Mouse (Mus musculus) lung, embryonic 14.5 days (tissue): Measurements from ENCODE around the gene Chd9. TPM values are rescaled to one million over a fixed set of nuclear protein-coding genes. Genes with fewer than 3 reads are reported as not detected.

ENCODE experiments used
- ATAC-seq: fragments of 200-750 bp; cut with Nextera tagmentation; 2 replicates; pipeline ENCODE4 v1.8.0; 2017; ENCODE audit warnings: mild to moderate bottlenecking, moderate TSS enrichment, moderate library complexity; ENCODE audit not compliant: insufficient read depth
- DNase-seq: peaks from one replicate; pipeline ENCODE4 v3.0.0-alpha.2; 2015
- H3K27ac ChIP-seq: fragments of 300-500 bp; sonication (generic); 2 replicates; pipeline ENCODE4 v1.5.1; 2014; ENCODE audit warnings: low read depth, mild to moderate bottlenecking, moderate library complexity
- H3K27me3 ChIP-seq: fragments of 300-500 bp; sonication (generic); 2 replicates; pipeline ENCODE4 v1.6.1; 2014; ENCODE audit warnings: low read length, control low read depth; ENCODE audit not compliant: insufficient read depth
- H3K36me3 ChIP-seq: fragments of 300-500 bp; sonication (generic); 2 replicates; pipeline ENCODE4 v1.6.1; 2014; ENCODE audit warnings: control low read depth; ENCODE audit not compliant: insufficient read depth
- H3K4me1 ChIP-seq: fragments of 300-500 bp; sonication (generic); 2 replicates; pipeline ENCODE4 v1.6.1; 2014; ENCODE audit warnings: antibody characterized with exemption, control low read depth; ENCODE audit not compliant: insufficient read depth
- H3K4me2 ChIP-seq: fragments of 300-500 bp; sonication (generic); 2 replicates; pipeline ENCODE4 v1.6.1; 2014; ENCODE audit warnings: mild to moderate bottlenecking
- H3K4me3 ChIP-seq: fragments of 300-500 bp; sonication (generic); 2 replicates; pipeline ENCODE4 v1.5.1; 2014; ENCODE audit warnings: low read depth, low read length
- H3K9ac ChIP-seq: fragments of 300-500 bp; sonication (generic); 2 replicates; pipeline ENCODE4 v1.6.1; 2014
- H3K9me3 ChIP-seq: fragments of 300-500 bp; sonication (generic); 2 replicates; pipeline ENCODE4 v1.6.1; 2016; ENCODE audit warnings: low read depth, low read length, control low read depth
- CTCF ChIP-seq: IDR thresholded peaks from 2 replicates; pipeline ENCODE4 v1.5.1; 2016; ENCODE audit warnings: antibody characterized with exemption, low read depth
- WGBS: fragments of 180-500 bp; shearing (Covaris S2); extraction: QIAGEN DNeasy Blood & Tissue Kit; methylation state at CpG from one replicate; pipeline ENCODE4 v1.1.7; 2014; 5-methylcytosine and 5-hydroxymethylcytosine counted together
- polyA plus RNA-seq: library from polyadenylated mRNA; unstranded; fragments of >200 nt; fragmentation: Nextera tagmentation; extraction: Ambion mirVana; gene quantifications from 2 replicates; pipeline ENCODE4 v1.2.1, GENCODE M21; 2014

Gene Chd9
- polyA plus RNA-seq, 1 experiment from 2014 or later: 72.5 TPM

DNA sequence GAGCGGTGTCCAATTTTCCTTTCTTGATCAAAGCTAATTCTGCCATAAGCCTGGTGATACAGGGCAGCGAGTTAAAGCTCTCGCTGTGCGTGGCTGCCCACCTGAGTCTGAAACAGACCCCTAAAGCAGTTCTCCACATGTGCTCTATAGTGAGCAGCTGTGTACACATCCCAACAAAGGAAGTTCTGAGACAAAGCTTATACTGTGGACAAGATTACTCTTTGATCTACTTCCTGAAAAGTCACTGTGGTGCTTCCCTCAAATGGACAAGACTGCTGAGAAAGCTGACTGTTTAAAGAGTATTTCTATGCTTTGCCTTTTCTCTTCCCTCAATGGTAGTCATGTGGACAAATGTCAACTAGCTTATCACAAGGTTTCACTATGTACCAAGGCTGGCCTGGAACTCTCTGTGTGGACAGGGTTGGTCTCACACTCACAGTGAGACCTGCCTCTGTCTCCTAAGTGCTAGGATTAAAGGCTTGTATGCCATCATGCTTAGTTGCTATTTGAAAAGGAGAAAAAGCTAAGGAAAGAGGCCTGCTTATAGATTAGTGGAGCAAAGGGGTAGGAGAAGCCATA is 110.3 kb downstream of the Chd9 start:
- DNase-seq: no peak
- Histone ChIP-seq H3K4me3 (no peak overlapping the region), H3K36me3 (no peaks in the 10 kb centered on the region), H3K27ac (no peak overlapping the region), H3K27me3 (no peaks in the 10 kb centered on the region), H3K9ac (no peak overlapping the region), H3K9me3 (no peaks in the 10 kb centered on the region), H3K4me1 (no peaks in the 10 kb centered on the region), H3K4me2 (no peak overlapping the region)
- WGBS: 80% methylated on average over 4 of the region's 4 CpGs
- no peak for ATAC-seq
- no peak for TF ChIP-seq CTCF

DNA sequence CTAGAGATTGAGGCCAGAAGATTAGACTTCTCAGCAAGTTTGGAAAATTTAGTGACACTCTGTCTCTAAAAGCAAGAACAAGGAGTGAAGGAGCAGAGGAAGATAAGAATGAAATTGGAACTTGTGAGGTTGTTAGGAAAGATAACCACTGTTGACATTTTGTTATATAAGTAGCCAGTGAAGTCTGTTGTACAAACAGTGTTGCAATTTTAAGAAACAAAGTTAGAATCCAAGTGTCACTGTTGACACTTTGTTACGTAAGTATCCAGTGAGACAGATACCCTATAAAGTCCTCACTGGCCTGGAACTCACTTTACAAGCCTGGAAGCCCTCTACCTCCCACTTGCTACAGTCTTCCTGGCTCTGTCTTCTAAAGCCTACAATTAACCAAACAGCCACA is 111.7 kb downstream of the Chd9 start:
- H3K36me3 ChIP-seq: no peaks in the 10 kb centered on the region
- 61% methylated on average over 1 of the region's 1 CpGs for WGBS
- no peaks in the 10 kb centered on the region for H3K27me3 ChIP-seq

DNA sequence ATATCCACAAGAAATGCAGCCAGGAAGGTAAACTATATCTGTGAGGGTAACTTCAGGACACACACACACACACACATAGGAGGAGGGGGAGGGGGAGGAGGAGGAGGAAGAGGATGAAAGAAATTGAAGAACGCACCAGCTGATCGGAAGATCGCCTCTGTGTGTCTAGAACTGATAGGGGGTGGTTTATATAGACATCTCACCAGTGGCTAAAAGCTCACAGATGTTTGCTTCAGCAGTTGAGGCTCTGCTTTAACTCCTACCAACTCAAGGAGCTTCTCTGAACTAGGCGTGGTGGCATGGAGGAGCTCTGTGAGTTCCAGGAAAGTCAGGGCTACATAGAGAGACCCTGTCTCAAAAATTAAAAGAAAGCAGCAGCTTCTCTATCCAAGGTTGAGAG is 115.6 kb downstream of the Chd9 start:
- no peak for ATAC-seq
- Histone ChIP-seq H3K4me2 (no peak overlapping the region), H3K9ac (no peak overlapping the region), H3K27ac (no peak overlapping the region), H3K9me3 (no peaks in the 10 kb centered on the region), H3K4me1 (no peaks in the 10 kb centered on the region), H3K27me3 (no peaks in the 10 kb centered on the region), H3K4me3 (no peak overlapping the region), H3K36me3 (no peaks in the 10 kb centered on the region)
- no peak for TF ChIP-seq CTCF
- WGBS: 75% methylated on average over 4 of the region's 4 CpGs
- no peak for DNase-seq

More for the DNA sequence above, 111.7 kb downstream of the Chd9 start:
- no peak overlapping the region for H3K4me2 ChIP-seq
- ATAC-seq (no peak), DNase-seq (no peak)
- no peak overlapping the region for H3K9ac ChIP-seq
- no peak overlapping the region for H3K27ac ChIP-seq
- no peaks in the 10 kb centered on the region for H3K4me1 ChIP-seq
- no peak overlapping the region for H3K4me3 ChIP-seq
- no peaks in the 10 kb centered on the region for H3K9me3 ChIP-seq
- no peak for TF ChIP-seq CTCF

DNA sequence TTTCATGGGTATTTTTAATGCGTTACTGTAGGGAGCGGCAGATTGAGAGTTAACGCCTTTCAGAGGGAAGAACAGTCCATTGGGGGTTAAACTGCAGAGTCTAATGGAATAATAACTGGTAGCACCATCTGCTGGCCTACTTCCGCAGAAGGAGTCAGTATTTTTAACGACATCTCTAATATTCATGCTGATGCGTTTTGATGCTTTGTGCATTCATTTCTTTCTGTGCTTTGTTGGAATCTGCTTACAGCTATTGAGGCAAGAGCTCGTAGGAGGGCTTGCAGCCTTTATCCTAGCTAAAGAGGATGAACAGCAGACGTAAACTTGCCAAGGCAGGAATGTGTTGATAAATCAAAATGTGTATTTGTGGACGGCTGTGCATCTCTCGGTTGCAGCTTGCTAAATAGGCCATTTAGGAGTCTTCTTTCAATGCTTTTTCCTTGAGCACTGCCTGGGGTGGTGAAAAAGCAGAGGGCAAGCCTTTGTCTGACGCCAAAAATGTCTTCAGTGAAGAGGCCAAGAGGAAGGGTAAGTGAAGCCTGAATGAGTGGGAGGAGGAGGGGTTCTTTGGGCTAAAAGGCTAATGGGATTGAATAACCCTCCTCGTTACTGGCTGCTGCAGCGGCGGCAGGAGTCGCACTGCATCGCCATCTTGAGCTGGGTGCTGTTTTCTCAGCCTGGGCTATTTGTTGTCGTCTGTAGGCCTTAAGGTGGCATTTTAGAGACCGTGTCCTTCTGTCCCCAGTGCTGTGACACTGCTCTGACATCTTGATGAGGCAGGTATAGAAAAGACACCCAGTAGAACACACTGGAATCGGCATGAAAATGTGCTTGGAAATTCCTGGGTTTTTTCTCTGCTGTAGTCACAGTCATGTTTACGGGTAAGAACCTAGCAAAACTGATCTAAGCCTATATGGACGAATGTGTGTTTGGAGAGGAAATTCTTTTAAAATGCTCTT is 126.9 kb downstream of the Chd9 start:
- peak; percentile 97 for ATAC-seq
- Histone ChIP-seq H3K4me2 (peak overlapping the region; percentile 60), H3K4me3 (peak overlapping the region; percentile 50), H3K27ac (peak overlapping the region; percentile 96), H3K27me3 (no peaks in the 10 kb centered on the region), H3K9me3 (no peaks in the 10 kb centered on the region), H3K4me1 (0 out of 2 replicates have a peak, but pooled peaks cover 3% of the 10 kb centered on the region), H3K9ac (peak overlapping the region; percentile 75), H3K36me3 (0 out of 2 replicates have a peak, but pooled peaks cover 4% of the 10 kb centered on the region)
- 1% methylated on average over 21 of the region's 21 CpGs for WGBS
- peak; percentile 75 for TF ChIP-seq CTCF
- DNase-seq: peak; percentile 93

DNA sequence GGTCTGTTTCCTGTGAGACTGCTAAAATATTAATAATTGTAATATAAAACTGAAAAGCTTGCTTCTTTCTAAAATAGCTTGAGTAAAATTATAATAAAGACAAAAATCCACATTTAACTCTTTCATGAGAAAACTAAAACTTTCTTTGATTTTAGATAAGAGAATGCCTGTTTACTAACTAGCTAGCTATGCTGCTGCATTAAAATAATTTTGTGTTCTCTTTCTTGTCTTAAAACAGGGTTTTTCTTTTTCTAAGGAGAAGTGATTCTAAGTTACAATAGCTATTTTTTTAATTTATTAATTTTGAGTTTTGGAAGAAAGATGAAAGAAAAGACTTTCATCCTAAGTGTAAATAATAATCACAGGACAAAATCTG is 127.6 kb downstream of the Chd9 start:
- H3K9ac ChIP-seq: peak overlapping the region; percentile 75
- H3K27ac ChIP-seq: peak overlapping the region; percentile 96
- no peaks in the 10 kb centered on the region for H3K27me3 ChIP-seq
- TF ChIP-seq CTCF: no peak
- H3K9me3 ChIP-seq: no peaks in the 10 kb centered on the region
- H3K4me3 ChIP-seq: peak overlapping the region; percentile 50
- peak overlapping the region; percentile 73 for H3K4me2 ChIP-seq
- H3K4me1 ChIP-seq: 0 out of 2 replicates have a peak, but pooled peaks cover 3% of the 10 kb centered on the region
- DNase-seq (no peak), ATAC-seq (no peak)
- H3K36me3 ChIP-seq: peaks cover 8% of the 10 kb centered on the region; the same call in 1 of the 2 replicates

DNA sequence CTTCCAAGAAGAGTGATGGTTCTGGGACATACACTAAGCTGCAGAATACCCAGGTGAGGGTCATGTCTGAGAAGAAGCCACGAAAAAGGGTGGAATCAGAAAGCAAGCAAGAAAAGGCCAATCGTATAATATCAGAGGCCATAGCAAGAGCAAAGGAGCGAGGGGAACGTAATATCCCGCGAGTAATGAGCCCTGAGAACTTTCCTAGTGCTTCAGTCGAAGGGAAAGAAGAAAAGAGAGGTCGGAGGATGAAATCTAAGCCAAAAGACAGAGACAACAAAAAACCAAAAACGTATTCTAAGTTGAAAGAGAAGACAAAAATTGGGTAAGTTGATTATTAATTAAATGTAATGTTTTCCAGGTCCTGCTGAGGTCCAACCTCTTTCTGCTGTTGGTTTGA is 128.2 kb downstream of the Chd9 start:
- H3K9me3 ChIP-seq: no peaks in the 10 kb centered on the region
- no peak for ATAC-seq
- H3K27me3 ChIP-seq: no peaks in the 10 kb centered on the region
- 0 out of 2 replicates have a peak, but pooled peaks cover 3% of the 10 kb centered on the region for H3K4me1 ChIP-seq
- H3K4me3 ChIP-seq: peak overlapping the region; percentile 37
- peak; percentile 21 for DNase-seq
- peak overlapping the region; percentile 46 for H3K9ac ChIP-seq
- 48% methylated on average over 9 of the region's 9 CpGs for WGBS
- H3K27ac ChIP-seq: no peak overlapping the region
- peak overlapping the region; percentile 73 for H3K4me2 ChIP-seq
- TF ChIP-seq CTCF: no peak
- peaks cover 8% of the 10 kb centered on the region; the same call in 1 of the 2 replicates for H3K36me3 ChIP-seq

DNA sequence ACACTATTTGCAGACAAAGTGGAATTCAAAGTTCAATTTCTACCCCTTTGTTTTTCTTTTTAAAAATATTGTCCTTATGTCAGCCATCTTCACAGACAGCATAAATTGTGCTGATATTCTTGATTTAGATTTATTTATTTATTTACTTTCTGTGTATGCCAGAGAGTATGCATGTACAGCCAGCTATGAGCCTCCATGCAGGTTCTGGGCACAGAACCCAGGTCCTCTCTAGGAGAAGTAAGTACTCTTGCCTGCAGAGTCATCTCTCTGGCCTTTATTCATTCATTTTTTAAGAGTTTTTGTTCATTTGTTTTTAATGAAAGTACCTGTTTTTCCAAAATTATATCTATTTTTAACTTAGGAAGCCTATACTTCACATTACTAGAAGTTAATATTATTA is 129.6 kb downstream of the Chd9 start:
- no peak overlapping the region for H3K9ac ChIP-seq
- peaks cover 8% of the 10 kb centered on the region; the same call in 1 of the 2 replicates for H3K36me3 ChIP-seq
- H3K9me3 ChIP-seq: no peaks in the 10 kb centered on the region
- ATAC-seq (no peak), DNase-seq (no peak)
- H3K4me3 ChIP-seq: peak overlapping the region; percentile 37; the same call in 1 of the 2 replicates
- H3K4me1 ChIP-seq: 0 out of 2 replicates have a peak, but pooled peaks cover 3% of the 10 kb centered on the region
- no peaks in the 10 kb centered on the region for H3K27me3 ChIP-seq
- peak overlapping the region; percentile 73; the same call in 1 of the 2 replicates for H3K4me2 ChIP-seq
- TF ChIP-seq CTCF: no peak
- H3K27ac ChIP-seq: no peak overlapping the region
